Mouse (Mus musculus) brain, embryonic 14.5 days (tissue): Measurements from ENCODE around the gene Pf4.

Experiments
- CTCF ChIP-seq: fragments of 200-500 bp; IDR thresholded peaks from 2 replicates; pipeline ENCODE4 v1.5.1; 2012; ENCODE audit warnings: inconsistent platforms, mild to moderate bottlenecking, moderate library complexity, borderline replicate concordance; ENCODE audit not compliant: insufficient read depth, insufficient read length; ENCODE audit errors: extremely low read depth
- POLR2A ChIP-seq: fragments of 200-500 bp; IDR thresholded peaks from 2 replicates; pipeline ENCODE4 v1.6.1; 2012; ENCODE audit warnings: mild to moderate bottlenecking, inconsistent platforms, borderline replicate concordance; ENCODE audit not compliant: poor library complexity, insufficient read depth, insufficient read length, severe bottlenecking; ENCODE audit errors: extremely low read depth

GRCm38 (mm10) chr5:90790074-90790502 lies 17.9 kb downstream of the Pf4 start:
- TF ChIP-seq POLR2A: no peak
- TF ChIP-seq CTCF: no peak
